Mouse (Mus musculus) natural killer cell, adult 2 months (primary cell): ENCODE measurements around the gene Oxgr1.

ENCODE experiments used
- DNase-seq, 2 experiments: peaks; one replicate each; pipeline ENCODE4 v3.0.0; 2022; ENCODE audit warnings: low spot score in 2 of 2

The Oxgr1 gene

GRCm38 (mm10) chr14:119980698-119981235, 61.5 kb downstream of the Oxgr1 start:
- no peak for DNase-seq
